Mouse (Mus musculus) liver, postnatal 0 days (tissue): Measurements from ENCODE around the gene Drg1. TPM values are rescaled to one million over a fixed set of nuclear protein-coding genes. Genes with fewer than 3 reads are reported as not detected.
"Not testable (repeated sequence)": the region's sequence is repeated elsewhere in the genome, so short reads cannot be mapped to it uniquely, and the experiment has no call there.

Experiments
- ATAC-seq: fragments of 200-750 bp; cut with Nextera tagmentation; 2 replicates; pipeline ENCODE4 v1.8.0; 2017; ENCODE audit warnings: mild to moderate bottlenecking, moderate library complexity
- DNase-seq: peaks from one replicate; pipeline ENCODE4 v3.0.0-alpha.2; 2016
- H3K27ac ChIP-seq: fragments of 300-500 bp; sonication (generic); 2 replicates; pipeline ENCODE4 v1.5.1; 2014; ENCODE audit warnings: antibody characterized with exemption, moderate library complexity, mild to moderate bottlenecking, low read depth
- H3K27me3 ChIP-seq: fragments of 300-500 bp; sonication (generic); 2 replicates; pipeline ENCODE4 v1.6.1; 2014; ENCODE audit warnings: low read length, control low read depth, mixed read lengths; ENCODE audit not compliant: insufficient read depth
- H3K36me3 ChIP-seq: fragments of 300-500 bp; sonication (generic); replicated peaks from 2 replicates; pipeline ENCODE4 v1.6.1; 2014; ENCODE audit warnings: mild to moderate bottlenecking, control low read depth, low read length, moderate library complexity, mixed read lengths; ENCODE audit not compliant: insufficient read depth
- H3K4me1 ChIP-seq: fragments of 300-500 bp; sonication (generic); 2 replicates; pipeline ENCODE4 v1.6.1; 2014; ENCODE audit warnings: antibody characterized with exemption, mild to moderate bottlenecking, control low read depth; ENCODE audit not compliant: insufficient read depth
- H3K4me2 ChIP-seq: fragments of 300-500 bp; sonication (generic); 2 replicates; pipeline ENCODE4 v1.6.1; 2014; ENCODE audit warnings: low read depth, mild to moderate bottlenecking, low read length, moderate library complexity, mixed read lengths
- H3K4me3 ChIP-seq: fragments of 300-500 bp; sonication (generic); 2 replicates; pipeline ENCODE4 v1.5.1; 2014; ENCODE audit warnings: low read depth, low read length
- H3K9ac ChIP-seq: fragments of 300-500 bp; sonication (generic); replicated peaks from 2 replicates; pipeline ENCODE4 v1.6.1; 2014; ENCODE audit warnings: mild to moderate bottlenecking, moderate library complexity
- H3K9me3 ChIP-seq: fragments of 300-500 bp; sonication (generic); 2 replicates; pipeline ENCODE4 v1.6.1; 2016; ENCODE audit warnings: mild to moderate bottlenecking, control low read depth, low read length, mixed read lengths
- CTCF ChIP-seq: sonication (generic); IDR thresholded peaks from 2 replicates; pipeline ENCODE4 v1.5.1; 2016; ENCODE audit warnings: antibody characterized with exemption, low read depth
- EP300 ChIP-seq: IDR thresholded peaks from 2 replicates; pipeline ENCODE4 v1.6.1; 2016; ENCODE audit warnings: antibody characterized with exemption, low read depth, mild to moderate bottlenecking
- WGBS: fragments of 180-500 bp; shearing (Covaris S2); extraction: QIAGEN DNeasy Blood & Tissue Kit; methylation state at CpG from one replicate; pipeline ENCODE4 v1.1.7; 2014; ENCODE audit not compliant: insufficient replicate concordance; 5-methylcytosine and 5-hydroxymethylcytosine counted together
- polyA plus RNA-seq: library from polyadenylated mRNA; unstranded; fragments of >200 nt; fragmentation: Nextera tagmentation; extraction: Ambion mirVana; gene quantifications from 2 replicates; pipeline ENCODE4 v1.2.1, GENCODE M21; 2015

The Drg1 gene
- polyA plus RNA-seq, 1 experiment from 2014 or later: 84.7 TPM

GRCm38 (mm10) chr11:3193363-3193762 lies 72.9 kb downstream of the Drg1 start, which contains the start of gene Sfi1:
Sfi1 (minus strand) TSS chr11:3193463.
- TF ChIP-seq EP300: no peak
- TF ChIP-seq CTCF: no peak
- no peaks in the 10 kb centered on the region for H3K4me1 ChIP-seq
- H3K27me3 ChIP-seq: no peaks in the 10 kb centered on the region
- H3K36me3 ChIP-seq: no peaks in the 10 kb centered on the region
- H3K4me2 ChIP-seq: no peak within 1 kb of the TSS
- WGBS: 79% methylated on average over 25 of the region's 25 CpGs
- no peak within 1 kb of the TSS for H3K27ac ChIP-seq
- no peak within 1 kb of the TSS for H3K9ac ChIP-seq
- no peak for DNase-seq
- no peaks in the 10 kb centered on the region for H3K9me3 ChIP-seq
- no peak within 1 kb of the TSS for H3K4me3 ChIP-seq
- no peak for ATAC-seq

GRCm38 (mm10) chr11:3182707-3183106 lies 83.5 kb downstream of the Drg1 start:
- H3K9ac ChIP-seq, H3K27me3 ChIP-seq, DNase-seq, H3K27ac ChIP-seq, H3K36me3 ChIP-seq, ATAC-seq, H3K4me3 ChIP-seq, H3K4me1 ChIP-seq, H3K4me2 ChIP-seq, H3K9me3 ChIP-seq: not testable (repeated sequence)
- WGBS: 81% methylated on average over 1 of the region's 1 CpGs

GRCm38 (mm10) chr11:3181971-3182370 lies 84.2 kb downstream of the Drg1 start:
- ATAC-seq, H3K27ac ChIP-seq, H3K27me3 ChIP-seq, H3K36me3 ChIP-seq, H3K4me2 ChIP-seq, H3K4me3 ChIP-seq, H3K9ac ChIP-seq, H3K9me3 ChIP-seq, H3K4me1 ChIP-seq, DNase-seq: not testable (repeated sequence)
- WGBS: 60% methylated on average over 1 of the region's 1 CpGs

GRCm38 (mm10) chr11:3181250-3181649 lies 85.0 kb downstream of the Drg1 start:
- not testable (repeated sequence) for H3K4me3 ChIP-seq, H3K27me3 ChIP-seq, H3K9me3 ChIP-seq, H3K36me3 ChIP-seq, H3K4me2 ChIP-seq, H3K4me1 ChIP-seq, H3K9ac ChIP-seq, H3K27ac ChIP-seq, ATAC-seq
- 51% methylated on average over 4 of the region's 4 CpGs for WGBS
- DNase-seq: peak; percentile 55

- not testable (repeated sequence) for H3K4me2 ChIP-seq, H3K4me3 ChIP-seq, H3K27ac ChIP-seq, H3K9ac ChIP-seq, DNase-seq, H3K9me3 ChIP-seq, H3K4me1 ChIP-seq, H3K27me3 ChIP-seq, ATAC-seq, H3K36me3 ChIP-seq
- 58% methylated on average over 6 of the region's 6 CpGs for WGBS
These were observed 85.6 kb downstream of the Drg1 start for GRCm38 (mm10) chr11:3180510-3181160.

GRCm38 (mm10) chr11:3179726-3180092 lies 86.5 kb downstream of the Drg1 start:
- H3K4me3 ChIP-seq, H3K27ac ChIP-seq, H3K4me1 ChIP-seq, H3K36me3 ChIP-seq, H3K27me3 ChIP-seq, H3K4me2 ChIP-seq, H3K9ac ChIP-seq, DNase-seq, ATAC-seq, H3K9me3 ChIP-seq: not testable (repeated sequence)
- 81% methylated on average over 7 of the region's 7 CpGs for WGBS

GRCm38 (mm10) chr11:3178968-3179725 lies 87.1 kb downstream of the Drg1 start:
- ATAC-seq, H3K9ac ChIP-seq, H3K27me3 ChIP-seq, H3K9me3 ChIP-seq, H3K27ac ChIP-seq, H3K36me3 ChIP-seq, H3K4me1 ChIP-seq, H3K4me2 ChIP-seq, H3K4me3 ChIP-seq: not testable (repeated sequence)
- 72% methylated on average over 6 of the region's 6 CpGs for WGBS
- peak; percentile 23 for DNase-seq

- WGBS: 74% methylated on average over 11 of the region's 11 CpGs
- not testable (repeated sequence) for H3K36me3 ChIP-seq, H3K27ac ChIP-seq, H3K4me2 ChIP-seq, H3K9me3 ChIP-seq, H3K9ac ChIP-seq, H3K4me3 ChIP-seq, H3K4me1 ChIP-seq, H3K27me3 ChIP-seq
- DNase-seq: peak; percentile 54
- ATAC-seq: peak; percentile 28
These were observed 92.5 kb downstream of the Drg1 start for GRCm38 (mm10) chr11:3173425-3174318.

GRCm38 (mm10) chr11:3172526-3172925 lies 93.7 kb downstream of the Drg1 start:
- ATAC-seq, H3K36me3 ChIP-seq, H3K4me2 ChIP-seq, DNase-seq, H3K9ac ChIP-seq, H3K27ac ChIP-seq, H3K27me3 ChIP-seq, H3K4me1 ChIP-seq, H3K4me3 ChIP-seq, H3K9me3 ChIP-seq: not testable (repeated sequence)
- WGBS: 45% methylated on average over 4 of the region's 6 CpGs
